Mouse (Mus musculus) lung, adult 2 months (tissue): ENCODE data around the gene Tmem45b. TPM values are rescaled to one million over a fixed set of nuclear protein-coding genes. Genes with fewer than 3 reads are reported as not detected.

Experiments
- DNase-seq: peaks from one replicate; pipeline ENCODE4 v3.0.0; 2022
- H3K4me1 ChIP-seq: fragments of 200-500 bp; 2 replicates; pipeline ENCODE4 v1.6.1; 2011; ENCODE audit warnings: low read length; ENCODE audit not compliant: control insufficient read depth, insufficient read depth
- H3K4me3 ChIP-seq: fragments of 200-500 bp; replicated peaks from 2 replicates; pipeline ENCODE3; 2011; ENCODE audit warnings: low read depth, mild to moderate bottlenecking, control low read depth, low read length; ENCODE audit errors: extremely low read depth
- CTCF ChIP-seq: fragments of 200-500 bp; IDR thresholded peaks from 2 replicates; pipeline ENCODE4 v1.5.1; 2011; ENCODE audit warnings: mild to moderate bottlenecking, low read length, control low read depth; ENCODE audit not compliant: insufficient read depth
- POLR2A ChIP-seq: fragments of 200-500 bp; IDR thresholded peaks from 2 replicates; pipeline ENCODE4 v1.6.1; 2011; ENCODE audit warnings: low read depth, mild to moderate bottlenecking, control low read depth, low read length, borderline replicate concordance; ENCODE audit errors: extremely low read depth
- WGBS: fragments of 180-500 bp; shearing (Covaris S2); methylation state at CpG from one replicate; pipeline ENCODE4 v1.1.7; 2018; 5-methylcytosine and 5-hydroxymethylcytosine counted together
- polyA plus RNA-seq: library from polyadenylated mRNA; depleted of rRNA; stranded (reverse); fragments of >200 nt; gene quantifications from 2 replicates; pipeline ENCODE4 v1.2.3, GENCODE M21; 2012; rRNA removed

Tmem45b gene
- polyA plus RNA-seq, 1 experiment, result 16.9 TPM

- WGBS, result 87% methylated on average over 4 of the region's 4 CpGs
- TF ChIP-seq CTCF (no peak), POLR2A (no peak)
- no peak for DNase-seq
- no peaks in the 10 kb centered on the region for H3K4me1 ChIP-seq
- H3K4me3 ChIP-seq, result no peak overlapping the region
These were observed 52.1 kb downstream of the Tmem45b start for GRCm38 (mm10) chr9:31412165-31412564.

GRCm38 (mm10) chr9:31405217-31405616, 59.0 kb downstream of the Tmem45b start:
- WGBS, result 59% methylated on average over 6 of the region's 6 CpGs
- H3K4me1 ChIP-seq, result no peaks in the 10 kb centered on the region
- DNase-seq, result no peak
- H3K4me3 ChIP-seq, result no peak overlapping the region
- TF ChIP-seq CTCF (peak; percentile 68), POLR2A (no peak)

GRCm38 (mm10) chr9:31404311-31404710, 60.0 kb downstream of the Tmem45b start:
- Histone ChIP-seq H3K4me3 (no peak overlapping the region), H3K4me1 (no peaks in the 10 kb centered on the region)
- DNase-seq, result no peak
- no peak for TF ChIP-seq POLR2A
- TF ChIP-seq CTCF, result no peak
- 85% methylated on average over 2 of the region's 2 CpGs for WGBS

- DNase-seq, result peak; percentile 69
- 49% methylated on average over 4 of the region's 4 CpGs for WGBS
- Histone ChIP-seq H3K4me3 (no peak overlapping the region), H3K4me1 (no peaks in the 10 kb centered on the region)
- TF ChIP-seq CTCF, result peak; percentile 83
- TF ChIP-seq POLR2A, result no peak
These were observed 63.8 kb downstream of the Tmem45b start for GRCm38 (mm10) chr9:31400441-31400840.

- no peak overlapping the region for H3K4me3 ChIP-seq
- 85% methylated on average over 5 of the region's 5 CpGs for WGBS
- DNase-seq, result no peak
These were observed 77.1 kb downstream of the Tmem45b start for GRCm38 (mm10) chr9:31387206-31387605.

GRCm38 (mm10) chr9:31386368-31387180, 77.7 kb downstream of the Tmem45b start:
- no peak for DNase-seq
- 7% methylated on average over 44 of the region's 44 CpGs for WGBS
- TF ChIP-seq POLR2A, result no peak
- TF ChIP-seq CTCF, result no peak
- Histone ChIP-seq H3K4me3 (peak overlapping the region; percentile 98), H3K4me1 (peaks cover 6% of the 10 kb centered on the region)

More at GRCm38 (mm10) chr9:31387206-31387605, 77.1 kb downstream of the Tmem45b start:
- peaks cover 6% of the 10 kb centered on the region for H3K4me1 ChIP-seq
- no peak for TF ChIP-seq POLR2A
- TF ChIP-seq CTCF, result no peak

- Histone ChIP-seq H3K4me1 (peaks cover 6% of the 10 kb centered on the region), H3K4me3 (peak within 1 kb of the TSS; percentile 98)
- TF ChIP-seq CTCF (no peak), POLR2A (peak; percentile 92; the same call in 1 of the 2 replicates)
- 1% methylated on average over 46 of the region's 46 CpGs for WGBS
- DNase-seq, result peak; percentile 94
These were observed 78.3 kb downstream of the Tmem45b start, which contains the start of gene Nfrkb for GRCm38 (mm10) chr9:31385947-31386354. TSS of gene Nfrkb (plus strand) at chr9:31386192.

GRCm38 (mm10) chr9:31385500-31385869, 78.8 kb downstream of the Tmem45b start:
- peak; percentile 22 for DNase-seq
- H3K4me3 ChIP-seq, result peak overlapping the region; percentile 98
- peaks cover 6% of the 10 kb centered on the region for H3K4me1 ChIP-seq
- TF ChIP-seq CTCF (no peak), POLR2A (no peak)
- 16% methylated on average over 4 of the region's 4 CpGs for WGBS

- TF ChIP-seq CTCF (no peak), POLR2A (no peak)
- H3K4me3 ChIP-seq, result no peak overlapping the region
- 71% methylated on average over 17 of the region's 17 CpGs for WGBS
- no peak for DNase-seq
- H3K4me1 ChIP-seq, result peaks cover 6% of the 10 kb centered on the region
These were observed 79.3 kb downstream of the Tmem45b start for GRCm38 (mm10) chr9:31384786-31385499.

- Histone ChIP-seq H3K4me3 (no peak overlapping the region), H3K4me1 (peaks cover 2% of the 10 kb centered on the region; the same call in 1 of the 2 replicates)
- TF ChIP-seq CTCF, result no peak
- no peak for TF ChIP-seq POLR2A
- no peak for DNase-seq
These were observed 87.6 kb downstream of the Tmem45b start for GRCm38 (mm10) chr9:31376661-31377060.

Other genes starting within 250 kb of the Tmem45b start
- gene Prdm10, start 183.9 kb downstream of the Tmem45b start, polyA plus RNA-seq, result 6.3 and 7.3 TPM in 2 replicates
- gene Nfrkb, start 78.3 kb downstream of the Tmem45b start, polyA plus RNA-seq, result 16.6 and 19.7 TPM in 2 replicates